Mouse (Mus musculus): ENCODE results near the gene Arhgap45.

DNA sequence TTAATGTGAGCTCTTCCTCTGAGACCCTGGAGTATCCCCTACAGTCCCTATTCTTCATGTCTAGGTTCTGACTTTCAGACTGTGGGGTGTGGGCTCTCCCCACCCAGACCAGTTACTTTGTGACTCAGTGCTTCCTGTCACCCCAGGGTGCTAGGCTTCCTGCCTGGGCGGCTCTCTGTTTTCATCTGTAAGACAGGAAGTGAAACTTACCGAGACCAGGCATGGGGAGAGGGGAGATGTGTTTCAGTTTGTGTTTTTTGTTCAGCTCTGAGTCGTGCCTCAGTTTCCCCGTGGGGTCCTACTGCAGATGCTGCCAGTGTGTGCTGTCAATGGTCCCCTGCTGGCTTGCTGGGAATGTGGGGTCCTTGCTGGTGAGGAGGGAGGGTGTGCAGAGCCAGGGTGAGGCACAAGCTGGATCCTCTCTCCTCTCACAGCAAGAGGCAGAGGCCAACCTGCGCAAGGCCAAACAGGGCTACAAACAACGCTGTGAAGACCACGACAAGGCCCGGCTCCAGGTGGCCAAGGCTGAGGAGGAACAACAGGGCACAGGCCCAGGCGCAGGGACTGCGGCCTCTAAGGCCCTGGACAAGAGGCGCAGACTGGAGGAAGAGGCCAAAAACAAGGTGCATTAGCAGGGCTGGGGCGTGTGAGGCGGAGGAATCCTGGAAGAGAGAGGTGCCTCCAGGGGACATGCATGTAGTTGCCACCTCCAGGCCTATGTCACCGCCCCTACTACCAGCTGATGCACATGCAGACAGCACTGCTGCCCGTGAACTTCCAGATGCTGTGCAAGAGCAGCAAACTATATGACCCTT lies 8.0 kb downstream of the Arhgap45 start:
- TF ChIP-seq GATA1 (IDR thresholded peaks at IDR 0.05; ENCODE audit: borderline replicate concordance, low read length) = no peak
- no peak for TF ChIP-seq FLI1 (IDR thresholded peaks at IDR 0.05; ENCODE audit: low read length)

All from megakaryocyte, embryonic 14.5 days (primary cell).